Mouse (Mus musculus): ENCODE measurements around the gene Hectd1.

Hectd1 gene

DNA sequence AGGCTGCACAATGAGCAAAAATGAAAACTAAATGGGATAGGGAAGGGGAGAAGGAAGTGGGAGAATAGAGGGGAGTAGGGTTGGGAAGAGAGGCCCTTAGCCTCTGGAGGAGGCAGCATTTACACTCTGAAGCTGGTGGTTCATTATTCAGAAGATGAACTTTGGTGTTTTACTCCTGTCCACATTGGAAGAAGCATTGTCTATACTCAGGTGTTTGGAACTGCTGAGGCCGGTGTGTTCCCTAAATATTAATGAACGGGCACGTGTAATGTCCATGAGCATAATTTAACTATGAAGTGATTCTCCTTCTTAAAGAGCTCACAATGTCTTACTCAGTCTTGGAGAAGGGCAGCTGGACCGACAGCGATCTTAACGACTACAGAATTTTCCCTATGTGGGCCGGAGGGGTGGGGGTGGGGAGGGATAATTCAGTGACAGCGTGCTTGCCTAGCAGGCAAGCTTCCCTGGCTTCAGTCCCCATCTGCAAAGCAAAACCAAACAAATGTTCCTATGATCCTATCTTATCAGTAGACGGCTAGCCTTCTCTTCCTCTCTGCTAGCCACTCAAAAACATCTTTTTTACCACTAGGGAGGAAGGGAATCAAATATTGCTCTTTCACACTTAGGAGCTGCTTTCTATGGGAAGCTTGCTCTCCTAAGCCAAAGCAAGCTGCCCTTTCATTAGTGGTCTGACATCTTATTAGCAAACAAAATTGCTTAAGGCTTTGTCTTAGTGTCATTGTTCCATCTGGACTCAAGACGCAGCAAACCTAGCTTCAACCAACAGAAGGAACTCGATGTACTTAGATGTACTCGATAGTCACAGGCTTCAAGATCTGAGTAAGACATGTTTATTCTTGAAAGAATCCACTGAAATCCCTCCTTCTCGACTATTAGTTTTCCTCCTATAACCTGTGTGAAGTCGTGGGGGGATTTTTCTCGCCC, 14.5 kb upstream of the Hectd1 start:
- DNase-seq (ENCODE audit: low read depth): peak; percentile 7

DNA sequence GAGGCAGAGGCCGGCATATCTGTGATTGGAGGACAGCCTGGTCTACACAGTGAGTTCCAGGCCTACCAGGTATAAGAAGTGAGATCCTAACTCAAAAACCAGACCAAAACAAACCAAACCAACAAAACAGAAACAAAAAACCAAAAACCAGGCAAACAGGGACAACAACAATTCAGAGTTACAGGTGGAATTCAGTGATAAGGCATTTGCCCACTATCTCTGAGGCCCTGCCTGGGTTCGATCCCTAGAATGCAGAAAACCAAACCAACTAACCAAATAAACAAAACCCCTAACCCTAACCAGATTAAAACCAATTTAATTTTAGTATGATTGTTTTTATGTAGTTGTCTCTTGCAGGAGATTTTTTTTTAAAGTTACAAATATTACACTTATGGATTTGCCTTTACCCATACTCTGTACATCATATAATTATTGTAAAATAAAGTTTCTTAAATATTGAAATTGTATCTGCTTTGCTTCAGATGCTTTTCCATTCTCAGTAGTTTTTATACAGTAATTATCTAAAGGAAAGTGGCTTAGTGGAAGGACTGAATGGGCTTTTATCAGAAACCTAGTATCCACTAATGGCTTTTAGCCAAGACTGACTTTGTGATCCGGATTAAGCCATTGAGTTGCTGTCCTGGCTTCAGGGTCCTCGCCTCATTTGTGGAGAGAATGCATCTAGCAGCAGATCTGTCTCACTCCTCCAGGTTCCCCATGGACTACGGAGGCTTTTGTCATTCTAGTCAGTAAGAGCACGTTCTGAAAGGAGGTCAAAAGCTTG, 12.9 kb upstream of the Hectd1 start:
- no peak for DNase-seq (ENCODE audit: low read depth)

DNA sequence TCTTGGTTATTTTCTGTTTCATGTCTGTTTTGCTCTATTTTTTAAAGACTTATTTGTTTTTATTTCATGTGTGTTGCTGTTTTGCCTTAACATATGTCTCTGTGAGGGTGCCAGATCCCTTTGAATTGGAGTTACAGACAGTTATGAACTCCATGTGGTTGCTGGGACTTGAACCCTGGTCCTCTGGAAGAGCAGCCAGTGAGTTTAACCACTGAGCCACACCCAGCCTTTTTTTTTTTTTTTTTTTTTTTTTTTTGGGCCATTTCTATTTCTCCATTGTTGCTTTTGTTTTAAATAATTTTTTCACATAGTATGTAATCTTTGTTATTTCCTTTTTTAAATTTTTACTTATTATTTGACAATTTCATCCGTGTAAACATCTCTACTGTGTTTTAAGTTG, 10.5 kb upstream of the Hectd1 start:
- DNase-seq (ENCODE audit: low read depth): no peak

DNA sequence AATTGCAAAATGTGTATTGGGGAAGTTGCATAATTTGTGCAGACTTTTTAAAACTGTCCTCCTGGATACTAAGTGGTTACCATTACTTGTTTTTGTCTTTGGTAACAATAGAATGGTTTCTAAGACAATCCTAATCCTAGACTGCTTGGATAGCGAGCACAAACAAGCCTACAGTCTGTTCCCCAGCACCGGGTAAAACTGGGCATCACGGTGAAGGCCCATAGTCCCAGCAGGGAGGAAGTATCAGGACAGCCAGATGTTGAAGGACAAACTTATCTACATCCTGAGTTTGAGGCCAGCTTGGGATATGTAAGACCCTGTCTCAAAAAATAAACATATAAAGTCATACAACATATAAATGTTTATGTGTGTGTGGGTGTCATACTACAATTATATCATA, 5.9 kb upstream of the Hectd1 start:
- no peak for DNase-seq (ENCODE audit: low read depth)

DNA sequence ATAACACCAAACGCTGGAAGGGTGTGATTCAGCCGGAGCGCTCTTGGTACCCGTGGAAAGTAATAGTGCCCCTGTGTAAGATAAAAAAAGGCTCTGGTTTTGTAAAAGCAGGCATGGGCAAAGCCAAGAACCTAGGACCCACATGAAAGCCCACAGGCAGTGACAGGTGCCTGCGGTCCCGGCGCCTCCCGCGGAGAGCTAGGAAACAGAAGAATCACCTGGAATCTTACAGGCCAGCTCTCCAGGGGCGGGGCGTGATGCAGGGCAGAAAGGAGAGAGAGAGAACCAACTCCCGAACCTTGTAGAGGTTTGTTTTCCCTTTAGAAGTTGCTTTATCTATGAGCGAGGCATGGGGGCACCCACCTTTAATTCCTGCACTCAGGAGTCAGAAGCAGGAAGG, 2.6 kb upstream of the Hectd1 start:
- no peak for DNase-seq (ENCODE audit: low read depth)

DNA sequence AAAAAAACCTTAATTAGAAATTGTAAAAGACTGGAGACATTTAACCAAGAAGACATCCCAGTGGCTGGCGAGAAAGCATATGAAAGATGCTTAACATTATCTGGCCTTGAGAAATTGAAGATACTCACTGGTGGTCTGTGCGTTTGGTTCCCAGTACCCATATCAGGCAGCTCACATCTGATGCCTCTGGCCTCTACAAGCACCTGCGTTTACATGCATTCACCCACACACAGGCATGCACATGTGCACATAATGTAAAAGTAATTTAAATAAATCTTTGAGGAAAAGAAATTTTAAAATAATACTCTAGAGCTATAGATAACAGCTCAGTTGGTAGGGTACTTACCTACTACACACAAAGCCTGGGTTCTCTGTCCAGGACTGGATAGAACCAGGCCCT, 2.0 kb upstream of the Hectd1 start:
- no peak for DNase-seq (ENCODE audit: low read depth)

DNA sequence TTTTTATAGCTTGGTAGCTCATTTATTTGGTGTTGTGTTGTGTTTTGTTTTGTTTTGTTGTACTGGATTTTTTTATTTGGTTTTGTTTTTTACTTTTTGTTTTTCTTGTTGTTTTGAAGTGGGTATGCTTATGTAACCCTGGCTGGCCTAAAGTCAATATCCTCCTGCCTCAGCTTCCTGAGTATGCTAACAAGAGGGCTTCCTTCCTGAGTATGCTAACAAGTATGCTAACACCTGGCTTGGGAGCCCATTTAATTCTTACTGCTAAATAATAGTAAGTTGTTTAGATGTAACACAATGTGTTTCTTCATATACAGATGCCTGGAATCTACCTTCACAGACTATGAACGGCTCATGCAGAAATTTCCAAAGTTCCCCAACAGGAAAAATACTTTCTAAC, 1.3 kb upstream of the Hectd1 start:
- peak; percentile 69 for DNase-seq (ENCODE audit: low read depth)

DNA sequence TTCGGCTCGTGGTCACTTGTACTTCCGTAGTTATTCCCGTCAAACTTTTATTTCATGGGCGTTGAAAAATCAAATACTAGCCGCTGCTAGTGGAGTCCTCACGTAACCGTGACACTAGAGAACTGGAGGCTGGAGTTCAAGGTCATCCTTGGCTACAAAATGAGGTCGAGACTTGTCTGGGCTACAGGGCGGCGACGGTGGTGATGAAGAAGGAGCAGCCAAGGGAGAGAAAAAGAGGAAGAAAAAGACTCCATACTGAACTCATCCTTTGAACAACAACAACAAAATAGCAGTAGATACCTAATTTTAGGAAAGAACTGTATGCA, 704 bp upstream of the Hectd1 start:
- no peak for DNase-seq (ENCODE audit: low read depth)

DNA sequence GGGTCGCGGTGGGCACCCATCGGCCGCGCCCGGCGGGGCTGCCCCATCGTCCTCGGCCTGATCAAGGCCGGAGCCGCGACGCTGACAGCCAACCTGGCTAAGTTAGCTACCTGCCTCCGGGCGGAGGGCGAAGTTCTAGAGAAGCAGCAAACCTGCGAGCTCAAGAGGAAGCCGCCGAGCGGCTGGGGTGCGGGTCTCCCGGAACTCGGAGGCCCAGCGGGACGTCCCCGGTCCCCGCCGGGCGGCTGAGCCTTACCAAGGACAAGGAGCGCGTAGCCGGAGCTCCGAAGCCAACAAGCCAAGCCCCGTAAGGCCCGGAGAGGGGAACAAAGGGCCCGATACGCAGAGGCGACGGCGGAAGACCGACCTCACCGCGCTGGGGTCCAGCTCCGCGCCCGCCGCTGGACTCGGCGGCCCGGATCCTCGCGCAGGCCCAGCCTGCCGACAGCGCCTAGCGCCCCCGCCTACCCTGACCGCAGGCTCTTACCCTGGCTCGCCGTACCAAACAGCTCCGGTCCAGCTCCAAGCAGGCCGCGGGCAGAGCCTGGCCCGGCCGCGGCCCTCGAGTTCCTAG, 533 bp downstream of the Hectd1 start:
- peak; percentile 85 for DNase-seq (ENCODE audit: low read depth)

DNA sequence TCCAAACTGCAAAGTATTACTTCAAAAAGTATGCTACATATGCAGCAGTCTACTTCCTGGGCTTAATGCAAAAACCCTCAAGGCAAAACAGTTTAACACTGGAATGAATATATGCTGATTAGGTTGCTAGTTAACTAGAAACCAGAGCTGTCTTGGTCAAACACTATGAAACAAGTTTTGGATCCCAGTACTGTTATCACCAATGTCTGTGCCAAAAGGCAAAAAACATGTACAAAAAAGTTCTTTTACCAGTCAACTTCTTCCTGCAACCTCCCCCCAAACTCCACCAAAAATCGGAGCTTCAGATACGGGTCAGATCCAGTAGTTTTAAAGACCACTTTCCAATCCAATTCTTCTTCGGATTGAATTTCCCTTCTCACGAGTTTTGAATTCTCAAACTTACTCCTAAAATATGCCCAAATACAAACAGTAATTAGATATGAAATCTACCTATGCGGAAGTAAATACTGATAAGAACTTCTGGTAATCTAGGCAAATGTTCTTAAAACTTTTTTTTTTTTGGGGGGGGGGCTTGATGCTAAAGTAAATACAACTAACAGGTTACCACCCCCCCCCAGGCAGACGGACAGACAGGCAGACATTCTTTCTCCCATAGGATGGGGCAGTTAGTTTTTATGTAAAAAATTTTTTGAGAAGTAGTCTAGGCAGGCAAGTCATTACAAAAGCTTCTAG, 1.2 kb downstream of the Hectd1 start:
- DNase-seq (ENCODE audit: low read depth): peak; percentile 62

DNA sequence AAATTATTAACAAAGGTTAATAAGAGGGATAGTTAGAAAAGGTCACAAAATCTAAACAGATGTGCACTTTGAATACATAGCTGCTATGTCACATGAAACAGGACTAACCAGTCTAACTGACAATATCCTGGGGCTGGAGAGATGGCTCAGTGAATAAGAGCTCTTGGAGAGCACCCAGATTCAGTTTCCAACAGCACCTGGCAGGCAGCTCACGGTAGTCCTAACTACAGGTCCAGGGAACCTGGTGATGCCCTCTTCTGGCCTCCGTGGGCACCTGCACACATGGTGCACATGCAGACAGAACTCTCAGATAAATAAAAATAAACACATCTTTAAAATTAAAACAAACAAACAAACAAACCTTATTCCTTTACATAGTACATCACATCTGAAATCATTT, 4.0 kb downstream of the Hectd1 start:
- DNase-seq (ENCODE audit: low read depth): peak; percentile 46

DNA sequence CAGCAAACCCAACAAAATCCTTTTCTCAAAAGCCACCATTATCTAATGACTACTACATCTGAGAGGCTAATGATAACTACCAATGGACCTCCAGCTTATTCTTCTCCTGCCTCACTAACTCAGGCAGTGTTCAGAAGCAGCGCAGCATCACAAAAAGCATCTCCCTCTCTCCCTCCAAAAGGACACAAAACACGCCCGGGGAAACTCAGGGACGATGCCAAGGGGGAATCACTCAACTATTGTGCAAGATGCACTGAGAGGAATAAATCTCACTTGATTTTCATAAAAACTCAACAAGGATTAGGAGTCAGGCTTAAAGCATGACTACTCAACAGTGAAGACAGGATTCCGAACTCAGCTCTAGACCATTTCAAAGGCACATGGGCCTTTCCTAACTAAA, 6.0 kb downstream of the Hectd1 start:
- DNase-seq (ENCODE audit: low read depth): no peak

DNA sequence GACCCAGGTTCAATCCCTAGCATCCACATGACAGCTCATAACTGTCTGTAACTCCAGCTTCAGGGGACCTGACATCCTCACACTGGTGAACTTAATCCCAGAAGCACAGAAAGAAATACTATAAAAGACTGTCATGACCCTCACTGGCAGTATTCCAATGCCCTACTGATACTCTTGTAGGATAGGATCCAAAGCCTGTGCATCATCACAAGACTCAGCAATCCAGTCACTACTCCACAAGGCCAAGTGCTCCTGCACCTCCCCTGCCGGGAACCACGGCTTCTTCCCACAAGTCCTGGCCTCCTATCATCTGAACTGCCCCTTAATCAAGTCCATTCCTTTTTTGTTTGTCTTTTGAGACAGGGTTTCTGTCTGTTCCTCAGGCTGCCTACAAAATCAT, 6.5 kb downstream of the Hectd1 start:
- DNase-seq (ENCODE audit: low read depth): no peak

DNA sequence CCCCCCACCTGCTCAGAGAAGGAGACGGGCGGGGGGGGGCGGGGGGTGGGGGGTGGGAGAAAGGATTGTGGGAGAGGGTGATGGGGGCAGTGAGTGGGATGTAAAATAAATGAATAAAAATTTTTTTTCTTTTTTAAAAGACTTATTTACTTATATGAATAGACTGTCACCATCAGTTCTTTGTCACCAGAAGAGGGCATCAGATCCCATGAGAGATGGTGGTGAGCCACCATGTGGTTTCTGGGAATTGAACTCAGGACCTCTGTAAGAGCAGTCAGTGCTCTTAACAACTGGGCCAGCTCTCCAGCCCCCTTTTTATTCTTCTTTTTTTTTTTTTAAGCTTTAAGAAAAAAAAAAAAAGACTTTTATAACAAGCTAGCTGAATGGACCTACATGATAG, 7.1 kb downstream of the Hectd1 start:
- peak; percentile 54 for DNase-seq (ENCODE audit: low read depth)

DNA sequence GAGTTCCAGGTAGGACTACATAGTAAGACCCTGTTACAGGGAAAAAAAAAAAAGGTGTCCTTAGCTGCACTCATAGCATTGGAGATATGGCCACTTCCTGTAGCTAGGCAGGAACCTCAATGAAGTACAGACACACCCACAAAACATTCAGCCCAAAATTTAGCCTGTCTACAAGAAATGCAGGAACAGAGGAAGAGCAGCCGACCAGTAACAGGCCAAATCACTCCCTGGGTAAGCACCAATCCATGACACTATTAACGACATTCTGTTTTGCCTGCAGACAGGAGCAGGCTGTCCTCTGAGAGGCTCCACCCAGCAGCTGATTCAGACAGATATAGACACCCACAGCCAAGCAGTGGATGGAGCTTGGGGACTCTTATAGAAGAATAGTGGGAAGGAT, 8.1 kb downstream of the Hectd1 start:
- peak; percentile 42 for DNase-seq (ENCODE audit: low read depth)

DNA sequence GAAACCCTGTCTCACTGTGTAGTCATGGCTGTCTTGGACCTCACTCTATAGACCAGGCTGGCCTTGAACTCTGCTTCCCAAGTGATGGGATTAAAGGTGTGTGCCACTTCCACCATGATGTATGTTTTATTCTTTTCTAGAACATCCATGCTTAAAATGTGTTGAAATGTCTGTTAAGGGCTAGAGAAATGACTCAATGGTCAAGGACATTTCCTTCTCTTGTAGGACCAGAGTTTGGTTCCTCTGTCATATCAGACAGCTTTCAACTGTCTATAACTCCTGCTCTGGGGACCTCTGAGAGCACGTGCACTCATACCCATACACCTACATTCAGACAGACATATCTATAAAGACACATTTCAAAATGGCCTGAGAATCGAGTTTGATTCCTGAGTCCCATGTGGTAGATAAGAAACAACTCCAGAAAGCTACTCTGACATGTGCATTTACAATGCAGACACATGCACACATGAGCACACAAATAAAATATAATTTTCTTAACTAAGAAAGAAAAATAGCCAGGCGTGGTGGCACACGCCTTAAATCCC, 9.3 kb downstream of the Hectd1 start:
- DNase-seq (ENCODE audit: low read depth): no peak

DNA sequence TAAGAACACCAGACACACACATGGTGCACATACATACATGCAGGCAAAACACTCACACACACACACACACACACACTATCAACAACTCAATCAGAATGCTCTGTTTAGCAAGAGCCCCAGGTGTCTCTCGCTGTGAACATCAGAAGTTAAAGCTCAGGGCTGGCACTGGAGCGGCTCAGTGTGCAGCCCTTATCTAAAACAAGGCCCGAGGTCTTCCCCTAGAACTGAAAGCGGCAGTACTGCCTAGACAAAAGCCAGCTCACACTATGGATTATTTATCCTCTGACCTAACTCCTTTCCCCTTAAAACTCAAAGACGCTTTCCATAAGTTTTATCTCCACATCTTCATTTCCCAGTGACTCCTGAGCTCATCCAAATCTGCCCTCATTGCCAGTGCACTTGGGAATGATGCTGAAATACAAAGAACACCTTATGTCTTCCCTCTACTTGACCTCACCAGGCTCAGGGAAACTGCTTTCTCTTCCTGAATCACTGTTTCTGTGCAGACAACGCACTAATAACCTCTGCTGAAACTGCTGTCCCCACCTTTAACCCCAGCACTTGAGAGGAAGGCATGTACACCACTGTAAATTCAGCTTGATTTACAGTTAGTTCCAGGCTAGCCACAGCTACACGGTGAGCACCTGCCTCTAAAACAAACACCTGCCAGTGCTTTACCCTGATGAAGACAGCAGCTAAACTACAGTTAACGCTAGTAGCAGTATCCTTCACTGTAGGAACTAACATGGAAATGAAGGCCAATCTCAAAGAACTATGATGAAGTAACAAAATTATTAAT, 11.3 kb downstream of the Hectd1 start:
- no peak for DNase-seq (ENCODE audit: low read depth)

DNA sequence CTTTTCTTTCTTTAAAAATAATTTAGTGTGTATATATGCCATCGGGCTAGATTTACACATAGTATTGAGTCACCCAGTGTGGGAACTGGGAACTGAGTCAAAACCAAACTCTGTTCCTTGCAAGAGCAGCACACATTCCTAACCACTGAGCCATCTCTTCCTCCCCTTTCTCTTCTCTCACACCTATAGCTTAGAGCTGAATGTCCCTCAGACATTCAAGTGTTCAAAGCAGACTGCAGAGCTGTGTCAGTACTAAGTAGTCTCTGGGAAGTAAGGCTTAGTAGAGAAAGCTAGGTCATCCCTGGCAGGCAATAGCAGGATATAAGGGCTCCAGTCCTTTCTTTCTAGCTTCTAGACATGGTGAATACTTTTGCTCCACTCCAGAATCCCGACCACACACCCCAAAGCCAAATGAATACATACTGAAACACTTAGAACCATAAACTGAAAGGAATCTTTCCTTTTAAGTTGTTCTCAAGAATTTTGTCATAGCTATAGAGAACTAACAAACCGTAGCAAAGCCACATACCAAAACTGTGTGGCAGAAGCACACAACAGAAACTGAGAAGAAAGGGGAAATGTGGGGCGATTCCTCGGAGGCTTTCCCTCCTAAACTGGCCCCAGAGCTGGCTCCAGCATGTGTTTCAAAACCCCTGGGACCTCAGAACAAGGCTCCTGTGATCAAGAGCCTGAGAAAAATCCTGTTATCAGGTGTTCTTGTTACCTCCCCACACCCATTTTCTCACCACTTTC, 17.8 kb downstream of the Hectd1 start:
- DNase-seq (ENCODE audit: low read depth): no peak

DNA sequence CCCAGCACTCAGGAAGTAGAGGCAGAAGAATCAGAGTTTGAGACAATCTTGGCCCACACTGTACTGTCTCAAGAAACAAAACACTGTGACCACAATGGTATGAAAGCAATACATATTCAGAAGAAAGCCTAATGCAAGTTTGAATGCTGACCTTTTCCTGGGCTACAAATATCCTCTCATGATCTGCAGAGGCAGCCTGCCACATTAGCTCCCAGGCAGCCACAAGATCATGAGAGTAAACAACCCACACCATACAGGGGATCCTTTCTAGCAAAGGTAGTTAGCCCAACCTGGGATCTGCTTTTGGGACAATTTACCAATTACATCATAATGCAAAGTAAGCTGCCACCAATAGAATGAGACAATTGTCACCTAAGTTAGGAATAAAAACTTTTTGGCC, 18.8 kb downstream of the Hectd1 start:
- no peak for DNase-seq (ENCODE audit: low read depth)

DNA sequence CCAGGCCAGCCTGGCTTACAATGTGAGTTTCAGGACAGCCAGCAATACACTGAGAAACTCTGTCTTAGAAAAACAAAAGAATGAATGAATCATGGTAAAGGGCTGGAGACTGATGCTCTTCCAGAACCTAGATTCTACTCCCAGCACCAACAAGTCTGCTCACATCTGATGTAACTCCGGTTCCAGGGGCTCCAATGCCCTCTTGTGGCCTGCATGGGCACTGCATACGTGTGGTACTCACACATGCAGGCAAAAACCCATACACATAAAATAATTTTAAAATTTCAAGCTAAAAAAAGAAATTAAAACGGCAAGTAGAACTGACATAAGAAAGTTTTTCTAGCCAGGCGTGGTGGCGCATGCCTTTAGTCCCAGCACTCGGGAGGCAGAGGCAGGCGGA, 44.5 kb downstream of the Hectd1 start:
- peak; percentile 73 for DNase-seq (ENCODE audit: low read depth)

DNA sequence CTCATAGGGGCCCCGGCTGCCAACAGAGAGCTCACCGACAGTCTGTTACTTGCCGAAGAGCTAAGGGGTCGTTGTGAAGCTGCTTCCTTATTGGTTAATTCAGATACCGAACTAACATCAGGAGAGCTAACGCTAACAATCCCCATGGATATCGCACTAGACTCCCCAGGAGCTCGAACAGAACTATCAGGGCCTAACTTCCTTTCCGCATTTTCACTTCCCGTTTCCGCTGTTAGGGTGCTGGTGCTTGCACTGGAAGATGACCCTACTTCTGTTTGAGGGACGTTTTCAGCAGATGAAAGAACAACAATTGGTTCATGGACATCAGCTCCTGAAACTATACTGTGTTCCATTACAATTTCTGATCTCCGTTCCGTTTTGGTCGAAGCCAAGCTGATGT, 60.6 kb downstream of the Hectd1 start:
- DNase-seq (ENCODE audit: low read depth): no peak

Data from induced T-regulatory cell, adult 2 months (primary cell).